Mouse (Mus musculus) embryonic facial prominence, embryonic 12.5 days (tissue): Measurements from ENCODE around the gene Cct5. TPM values are rescaled to one million over a fixed set of nuclear protein-coding genes. Genes with fewer than 3 reads are reported as not detected.

Experiments used
- ATAC-seq: fragments of 200-750 bp; cut with Nextera tagmentation; 2 replicates; pipeline ENCODE4 v1.8.0; 2017; ENCODE audit not compliant: insufficient number of reproducible peaks, insufficient read depth, low FRiP score, low TSS enrichment
- H3K27ac ChIP-seq: fragments of 300-500 bp; sonication (generic); 2 replicates; pipeline ENCODE4 v1.5.1; 2016; ENCODE audit warnings: mild to moderate bottlenecking
- H3K27me3 ChIP-seq: fragments of 300-500 bp; sonication (generic); 2 replicates; pipeline ENCODE4 v1.6.1; 2016; ENCODE audit warnings: mild to moderate bottlenecking, moderate library complexity
- H3K36me3 ChIP-seq: fragments of 300-500 bp; sonication (generic); 2 replicates; pipeline ENCODE4 v1.6.1; 2016; ENCODE audit warnings: mild to moderate bottlenecking
- H3K4me1 ChIP-seq: fragments of 300-500 bp; sonication (generic); 2 replicates; pipeline ENCODE4 v1.6.1; 2016
- H3K4me2 ChIP-seq: fragments of 300-500 bp; sonication (generic); replicated peaks from 2 replicates; pipeline ENCODE4 v1.6.1; 2016; ENCODE audit warnings: mild to moderate bottlenecking, moderate library complexity
- H3K4me3 ChIP-seq: fragments of 300-500 bp; sonication (generic); 2 replicates; pipeline ENCODE4 v1.5.1; 2016; ENCODE audit warnings: mild to moderate bottlenecking
- H3K9ac ChIP-seq: fragments of 300-500 bp; sonication (generic); 2 replicates; pipeline ENCODE4 v1.6.1; 2016; ENCODE audit warnings: mild to moderate bottlenecking, moderate library complexity
- H3K9me3 ChIP-seq: fragments of 300-500 bp; sonication (generic); 2 replicates; pipeline ENCODE4 v1.6.1; 2016; ENCODE audit warnings: mild to moderate bottlenecking, moderate library complexity
- WGBS: fragments of 180-500 bp; shearing (Covaris S2); methylation state at CpG from one replicate; pipeline ENCODE4 v1.1.7; 2016; 5-methylcytosine and 5-hydroxymethylcytosine counted together
- polyA plus RNA-seq: library from polyadenylated mRNA; unstranded; fragments of >200 nt; fragmentation: Nextera tagmentation; extraction: Ambion mirVana; gene quantifications from 2 replicates; pipeline ENCODE4 v1.2.1, GENCODE M21; 2016

Cct5 gene
- polyA plus RNA-seq = 600 and 614 TPM in 2 replicates

DNA sequence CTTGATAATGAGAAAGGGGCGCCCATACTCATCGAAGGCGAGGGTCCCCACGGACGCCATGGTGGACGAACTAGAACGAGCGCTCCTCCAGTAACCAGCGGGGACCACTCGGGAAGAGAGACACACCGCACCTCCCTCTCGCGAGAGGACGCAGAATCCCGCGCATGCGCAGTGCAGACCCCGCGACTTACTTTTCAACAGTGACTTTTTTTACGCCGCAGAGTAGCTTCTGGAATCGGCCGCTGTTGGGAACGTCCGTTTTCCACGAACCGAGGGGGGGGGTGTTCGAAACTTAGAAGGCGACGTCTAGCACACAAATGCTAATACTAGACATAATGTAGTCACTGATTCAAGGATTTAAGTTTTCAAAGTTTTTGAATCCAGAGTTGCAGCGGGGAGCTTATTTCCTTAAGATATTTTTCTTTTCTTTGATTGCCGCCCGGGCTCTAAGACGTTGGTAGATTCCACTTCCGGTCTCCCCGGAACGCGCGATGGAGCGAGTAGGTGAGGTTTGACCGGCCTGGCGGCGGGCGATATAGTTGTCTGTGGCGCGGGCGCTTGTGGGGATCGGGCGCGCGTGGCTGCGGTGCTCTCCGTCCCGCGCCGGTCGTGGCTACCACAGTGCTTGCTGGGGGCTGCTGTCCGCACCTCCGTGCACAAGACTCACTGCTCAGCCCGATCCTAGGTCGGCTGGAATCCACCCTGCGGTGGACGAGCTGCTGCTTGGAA, at the start of gene Cct5, which contains the start of gene Fam173b:
TSS of gene Cct5 (minus strand) at position 159 of the 729 bp plus-strand sequence.
TSS of gene Fam173b (plus strand) at position 207 of the 729 bp plus-strand sequence.
- Histone ChIP-seq H3K27me3 (no peaks in the 10 kb centered on the region), H3K9me3 (no peaks in the 10 kb centered on the region), H3K36me3 (peaks cover 7% of the 10 kb centered on the region), H3K4me2 (peak within 1 kb of the TSS; percentile 95), H3K27ac (peak within 1 kb of the TSS; percentile 94), H3K4me3 (peak within 1 kb of the TSS; percentile 93), H3K4me1 (peaks cover 21% of the 10 kb centered on the region), H3K9ac (peak within 1 kb of the TSS; percentile 97)
- under 1% methylated on average over 63 of the region's 63 CpGs for WGBS
- ATAC-seq = peak; percentile 87

DNA sequence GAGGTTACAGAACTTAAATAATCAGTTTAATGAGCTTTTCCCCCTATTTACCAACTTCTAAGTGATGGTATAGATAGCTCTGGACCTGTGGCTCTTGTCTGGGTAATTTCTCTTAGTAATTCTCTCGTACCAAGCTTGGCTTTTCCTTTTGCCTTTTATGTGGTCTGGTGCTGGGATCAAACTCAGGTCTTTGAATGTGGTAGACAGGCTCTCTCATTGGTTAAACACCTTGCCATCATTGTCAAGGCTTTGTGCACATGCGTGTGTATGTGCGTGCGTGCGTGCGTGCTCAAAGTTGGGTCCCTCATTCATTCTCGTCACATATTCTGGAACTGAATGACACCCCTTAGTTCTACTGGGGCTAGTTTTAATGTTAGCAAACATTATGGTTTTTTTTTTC, 49.2 kb upstream of the Cct5 start:
- Histone ChIP-seq H3K27me3 (no peaks in the 10 kb centered on the region), H3K9me3 (no peaks in the 10 kb centered on the region), H3K27ac (no peak overlapping the region), H3K4me2 (no peak overlapping the region), H3K4me1 (no peaks in the 10 kb centered on the region), H3K36me3 (no peaks in the 10 kb centered on the region), H3K4me3 (no peak overlapping the region), H3K9ac (no peak overlapping the region)
- no peak for ATAC-seq
- WGBS = 94% methylated on average over 7 of the region's 7 CpGs

DNA sequence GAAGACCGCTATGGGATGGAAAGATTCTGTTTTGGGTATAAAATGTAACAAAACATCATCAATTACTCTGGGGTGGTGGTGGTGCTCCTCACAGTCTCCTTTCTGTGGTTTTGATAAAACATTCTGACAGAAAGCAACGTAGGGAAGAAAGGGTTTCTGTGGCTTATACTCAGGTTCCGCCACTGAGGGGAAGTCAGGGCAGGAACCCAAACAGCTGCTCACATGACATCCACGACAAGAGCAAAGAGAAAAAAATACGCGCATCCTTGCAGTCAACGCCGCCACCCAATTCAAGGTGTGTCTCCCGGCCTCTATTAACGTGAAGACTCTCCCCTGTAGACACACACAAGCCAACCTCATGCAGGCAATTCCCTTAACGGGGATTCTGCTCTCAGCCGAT, 48.1 kb upstream of the Cct5 start:
- ATAC-seq = no peak
- Histone ChIP-seq H3K36me3 (no peaks in the 10 kb centered on the region), H3K27me3 (no peaks in the 10 kb centered on the region), H3K9ac (no peak overlapping the region), H3K4me2 (no peak overlapping the region), H3K4me1 (no peaks in the 10 kb centered on the region), H3K4me3 (no peak overlapping the region), H3K9me3 (no peaks in the 10 kb centered on the region), H3K27ac (no peak overlapping the region)
- 93% methylated on average over 12 of the region's 12 CpGs for WGBS

DNA sequence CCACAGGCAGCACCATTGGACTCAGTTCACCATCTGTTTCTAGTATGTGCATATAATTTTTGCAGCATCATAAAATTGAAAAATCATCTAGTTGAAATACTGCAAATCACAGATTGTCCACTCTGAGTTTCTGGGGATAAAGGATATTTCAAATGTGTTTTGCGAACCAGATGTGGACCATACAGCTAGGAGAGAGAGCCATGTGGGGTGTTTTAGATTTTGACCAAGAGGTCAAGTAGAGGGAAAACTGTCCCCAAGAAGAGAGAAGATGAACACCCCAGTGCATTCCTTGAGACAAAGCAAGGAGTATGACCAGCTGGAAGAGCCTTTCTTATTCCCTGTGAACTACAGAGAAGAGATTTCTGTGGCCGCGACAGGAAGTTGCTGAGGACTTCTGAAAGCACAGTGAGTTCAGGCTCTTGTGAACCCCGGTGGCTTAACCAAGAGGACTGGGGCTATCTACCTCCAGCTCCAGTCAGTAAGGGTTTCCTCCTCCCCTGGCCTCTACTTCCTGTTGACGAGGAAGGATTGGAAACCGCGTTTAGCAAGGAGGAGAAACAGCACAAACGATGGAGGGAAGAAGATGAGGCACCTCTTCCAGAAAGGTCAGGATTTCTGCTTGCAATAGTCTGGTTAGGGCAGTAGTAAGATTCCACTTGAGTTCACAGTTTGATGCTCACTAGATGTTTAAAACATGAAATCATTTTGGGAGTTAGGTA, 46.4 kb upstream of the Cct5 start:
- H3K4me1 ChIP-seq = no peaks in the 10 kb centered on the region
- no peak for ATAC-seq
- no peaks in the 10 kb centered on the region for H3K27me3 ChIP-seq
- H3K9me3 ChIP-seq = no peaks in the 10 kb centered on the region
- no peaks in the 10 kb centered on the region for H3K36me3 ChIP-seq
- WGBS = 80% methylated on average over 8 of the region's 8 CpGs
- H3K4me3 ChIP-seq = no peak overlapping the region
- H3K4me2 ChIP-seq = no peak overlapping the region
- no peak overlapping the region for H3K9ac ChIP-seq
- H3K27ac ChIP-seq = no peak overlapping the region

DNA sequence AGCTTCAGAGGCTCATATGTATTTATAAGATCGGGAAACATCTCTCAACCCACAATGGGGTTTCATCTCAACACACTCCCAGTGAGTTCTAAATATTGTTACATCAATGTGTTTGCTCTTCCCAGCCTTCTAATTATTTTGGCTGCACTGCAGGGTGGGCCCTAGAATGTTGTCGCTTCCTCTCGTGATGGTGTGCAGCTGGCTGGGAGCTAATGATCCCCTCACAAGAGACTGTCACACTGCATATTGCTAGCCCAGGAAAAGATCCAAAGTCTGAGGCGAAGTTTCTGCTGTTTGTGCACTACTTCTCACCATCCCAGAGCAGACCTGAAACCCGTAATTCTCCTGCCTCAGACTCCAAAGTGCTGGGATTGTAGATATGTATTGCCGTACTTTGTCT, 45.6 kb upstream of the Cct5 start:
- Histone ChIP-seq H3K4me1 (no peaks in the 10 kb centered on the region), H3K4me2 (no peak overlapping the region), H3K27ac (no peak overlapping the region), H3K9ac (no peak overlapping the region), H3K27me3 (no peaks in the 10 kb centered on the region), H3K36me3 (no peaks in the 10 kb centered on the region), H3K9me3 (no peaks in the 10 kb centered on the region), H3K4me3 (no peak overlapping the region)
- 85% methylated on average over 6 of the region's 6 CpGs for WGBS
- no peak for ATAC-seq

DNA sequence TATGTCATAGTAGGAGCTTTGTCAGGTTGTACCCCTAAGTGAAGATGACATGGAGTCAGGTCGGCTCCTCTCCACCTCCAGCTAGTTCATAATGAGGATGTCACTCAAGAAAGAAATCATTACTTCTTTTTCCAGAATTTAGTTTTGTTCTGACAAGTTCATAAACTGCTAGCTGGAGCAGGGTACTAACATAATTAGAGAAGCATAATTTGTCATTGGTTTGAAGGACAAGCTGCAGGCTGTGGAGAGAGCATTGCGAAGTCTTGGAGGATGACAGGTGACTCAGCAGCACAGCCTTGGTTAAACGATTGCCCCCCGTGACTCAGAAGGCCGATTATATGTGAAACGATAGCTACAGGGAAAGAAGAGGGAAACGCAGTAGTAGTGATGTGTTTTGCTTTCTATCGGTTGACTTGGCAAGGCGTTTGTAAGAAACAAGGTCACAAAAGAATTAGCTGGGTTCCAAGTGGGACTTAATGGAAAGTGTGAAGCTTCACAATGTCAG, 34.5 kb upstream of the Cct5 start:
- H3K9me3 ChIP-seq = no peaks in the 10 kb centered on the region
- no peak overlapping the region for H3K4me3 ChIP-seq
- no peak overlapping the region for H3K4me2 ChIP-seq
- H3K27ac ChIP-seq = no peak overlapping the region
- 85% methylated on average over 9 of the region's 9 CpGs for WGBS
- peaks cover 10% of the 10 kb centered on the region; the same call in 1 of the 2 replicates for H3K4me1 ChIP-seq
- no peaks in the 10 kb centered on the region for H3K27me3 ChIP-seq
- no peak overlapping the region for H3K9ac ChIP-seq
- H3K36me3 ChIP-seq = no peaks in the 10 kb centered on the region
- ATAC-seq = no peak

DNA sequence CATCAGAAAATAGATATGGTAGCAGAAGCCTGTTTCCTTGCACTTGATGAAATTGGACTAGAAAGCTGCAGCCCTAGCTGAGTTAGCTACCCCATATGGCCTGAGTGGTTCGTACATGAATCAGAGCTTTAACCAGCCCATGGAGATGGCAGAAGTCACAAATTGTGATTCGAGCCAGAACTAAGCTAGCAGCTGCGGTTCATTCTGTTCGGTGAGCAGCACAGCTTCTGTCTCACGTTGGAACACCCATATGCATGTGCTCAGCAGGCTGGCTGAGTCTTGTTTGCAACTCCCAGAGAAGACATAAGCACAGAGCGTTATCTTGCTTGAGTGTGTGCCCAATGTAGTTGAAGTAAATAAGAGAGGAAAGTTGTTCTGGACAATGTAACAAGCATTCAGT, 33.0 kb upstream of the Cct5 start:
- no peaks in the 10 kb centered on the region for H3K9me3 ChIP-seq
- no peak overlapping the region for H3K27ac ChIP-seq
- 81% methylated on average over 6 of the region's 6 CpGs for WGBS
- no peak overlapping the region for H3K4me3 ChIP-seq
- H3K9ac ChIP-seq = no peak overlapping the region
- no peaks in the 10 kb centered on the region for H3K36me3 ChIP-seq
- no peaks in the 10 kb centered on the region for H3K27me3 ChIP-seq
- peaks cover 10% of the 10 kb centered on the region; the same call in 1 of the 2 replicates for H3K4me1 ChIP-seq
- no peak overlapping the region for H3K4me2 ChIP-seq
- ATAC-seq = no peak

DNA sequence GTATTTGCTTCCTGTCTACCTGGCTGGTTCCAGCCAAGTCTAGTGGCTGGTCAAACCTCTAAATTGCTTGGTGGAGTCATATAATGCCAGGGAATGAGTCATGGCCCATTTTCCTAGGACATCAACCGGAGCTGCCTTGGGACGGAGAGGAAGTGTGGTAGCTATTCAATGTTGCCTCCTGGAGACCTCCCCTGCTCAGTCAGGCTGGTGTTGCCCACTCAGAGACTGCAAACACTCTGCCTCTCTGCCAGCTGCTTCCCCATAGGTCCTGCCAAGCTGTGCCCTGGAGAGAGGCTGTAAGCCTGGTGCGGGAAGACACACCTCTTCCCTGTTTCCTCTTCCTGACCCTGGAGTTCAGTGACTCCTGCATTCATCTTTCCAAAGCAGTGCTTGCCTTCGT, 30.9 kb upstream of the Cct5 start:
- ATAC-seq = no peak
- 84% methylated on average over 4 of the region's 4 CpGs for WGBS
- H3K4me3 ChIP-seq = no peak overlapping the region
- no peak overlapping the region for H3K4me2 ChIP-seq
- H3K9me3 ChIP-seq = no peaks in the 10 kb centered on the region
- H3K4me1 ChIP-seq = peaks cover 19% of the 10 kb centered on the region
- H3K36me3 ChIP-seq = no peaks in the 10 kb centered on the region
- H3K9ac ChIP-seq = no peak overlapping the region
- H3K27ac ChIP-seq = no peak overlapping the region
- no peaks in the 10 kb centered on the region for H3K27me3 ChIP-seq

DNA sequence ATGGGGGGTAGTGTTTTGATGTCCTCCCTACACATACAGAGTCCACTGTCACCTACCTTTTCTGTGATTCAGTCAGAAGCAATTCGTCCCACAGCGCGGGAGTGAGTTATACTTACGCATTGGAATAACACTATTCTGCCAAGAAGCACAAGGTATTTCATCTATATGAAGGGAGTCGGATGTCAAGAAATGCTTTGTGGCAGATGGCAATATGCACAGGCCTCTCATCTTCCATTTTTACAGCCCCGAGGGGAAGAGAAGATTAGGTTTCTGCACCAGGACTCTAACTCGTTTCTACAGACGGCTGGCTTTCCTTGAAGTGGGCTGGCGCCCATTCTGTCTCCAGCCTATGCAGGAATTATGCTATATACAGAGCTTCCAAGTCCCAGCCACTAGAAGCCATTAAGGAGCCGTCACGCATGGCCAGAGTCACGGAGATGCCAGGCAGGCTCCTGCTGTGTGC, 29.8 kb upstream of the Cct5 start:
- H3K4me2 ChIP-seq = no peak overlapping the region

DNA sequence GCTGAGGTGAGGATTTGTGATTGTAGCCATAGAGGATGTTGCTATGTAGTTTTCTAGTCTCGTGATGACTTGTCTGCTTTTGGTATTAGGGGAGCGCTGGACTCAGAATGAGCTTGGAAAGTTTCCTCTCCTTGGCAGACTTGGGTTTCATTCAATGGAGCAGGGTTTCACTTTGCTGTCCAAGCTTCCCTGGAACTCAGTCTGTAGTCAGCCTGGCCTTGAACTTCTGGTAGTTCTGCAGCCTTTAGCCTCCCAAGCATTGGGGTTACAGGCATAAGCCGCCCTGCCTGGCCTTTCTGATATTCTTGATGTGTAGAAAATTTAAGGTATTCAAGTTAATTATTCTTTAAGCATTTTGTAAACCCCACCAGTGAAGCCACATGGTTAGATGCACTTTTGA, 28.0 kb upstream of the Cct5 start:
- 90% methylated on average over 3 of the region's 3 CpGs for WGBS

More for the DNA sequence above, 29.8 kb upstream of the Cct5 start:
- no peak overlapping the region for H3K4me3 ChIP-seq
- no peaks in the 10 kb centered on the region for H3K36me3 ChIP-seq
- no peaks in the 10 kb centered on the region for H3K27me3 ChIP-seq
- no peak for ATAC-seq
- no peak overlapping the region for H3K27ac ChIP-seq
- H3K9me3 ChIP-seq = no peaks in the 10 kb centered on the region
- H3K4me1 ChIP-seq = peaks cover 23% of the 10 kb centered on the region
- H3K9ac ChIP-seq = no peak overlapping the region
- 42% methylated on average over 12 of the region's 12 CpGs for WGBS

DNA sequence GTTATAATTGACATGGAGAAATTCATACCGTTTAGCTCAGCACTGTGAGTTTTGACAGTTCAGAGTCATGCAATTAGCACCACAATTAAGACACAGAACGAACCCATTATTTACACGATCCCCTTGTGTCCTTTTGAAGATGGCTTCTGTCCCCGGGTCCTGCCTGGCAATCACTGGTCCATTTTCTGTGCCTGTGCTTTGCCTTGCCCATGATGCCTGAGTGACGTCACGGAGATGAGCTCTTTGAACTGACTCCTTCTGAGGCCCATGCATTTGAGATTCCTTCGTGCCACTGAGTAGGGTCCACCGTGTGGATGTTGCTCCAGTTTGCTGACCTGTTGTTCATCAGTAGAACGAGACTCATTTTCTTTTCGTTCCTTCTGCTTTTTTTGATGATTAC, 26.6 kb upstream of the Cct5 start:
- H3K36me3 ChIP-seq = peaks cover 4% of the 10 kb centered on the region; the same call in 1 of the 2 replicates
- H3K9me3 ChIP-seq = no peaks in the 10 kb centered on the region
- H3K4me3 ChIP-seq = no peak overlapping the region
- H3K4me2 ChIP-seq = no peak overlapping the region
- ATAC-seq = no peak
- no peaks in the 10 kb centered on the region for H3K27me3 ChIP-seq
- no peak overlapping the region for H3K27ac ChIP-seq
- 64% methylated on average over 10 of the region's 10 CpGs for WGBS
- H3K4me1 ChIP-seq = peaks cover 23% of the 10 kb centered on the region
- H3K9ac ChIP-seq = no peak overlapping the region

More for the DNA sequence above, 28.0 kb upstream of the Cct5 start:
- H3K27me3 ChIP-seq = no peaks in the 10 kb centered on the region
- no peak overlapping the region for H3K4me3 ChIP-seq
- no peak overlapping the region for H3K9ac ChIP-seq
- H3K36me3 ChIP-seq = no peaks in the 10 kb centered on the region
- no peak for ATAC-seq
- H3K9me3 ChIP-seq = no peaks in the 10 kb centered on the region
- H3K4me1 ChIP-seq = peaks cover 23% of the 10 kb centered on the region
- H3K4me2 ChIP-seq = no peak overlapping the region
- no peak overlapping the region for H3K27ac ChIP-seq
